Mouse (Mus musculus) CD4-positive naive resting alpha-beta T cell, adult 76 days (primary cell): ENCODE data around the gene Gm13272. TPM values are rescaled to one million over a fixed set of nuclear protein-coding genes. Genes with fewer than 3 reads are reported as not detected.

Experiments
- total RNA-seq: library from RNA; stranded (reverse); gene quantifications from one replicate; pipeline ENCODE4 v1.2.4, GENCODE M21; 2023

Gm13272 gene
- total RNA-seq: not detected

DNA sequence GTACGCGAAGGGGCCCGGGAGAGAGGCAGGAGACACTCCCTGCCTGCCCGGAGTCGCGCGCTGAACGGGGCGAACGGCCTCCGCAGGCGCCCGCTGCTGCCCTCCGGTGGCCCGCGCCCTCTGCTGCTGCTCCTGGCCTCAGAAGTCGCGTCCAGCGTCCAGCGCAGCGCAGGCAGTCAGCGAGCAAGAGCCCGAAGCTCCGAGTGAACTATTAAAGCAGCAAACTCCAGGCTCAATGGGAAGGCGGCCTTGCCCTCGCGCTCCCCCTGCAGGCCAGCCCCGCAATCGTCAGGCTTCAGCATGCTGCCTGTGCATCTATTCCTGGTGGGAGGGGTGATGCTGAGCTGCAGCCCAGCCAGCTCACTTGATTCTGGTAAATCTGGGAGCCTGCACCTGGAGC lies at the start of gene Gm13272:
Gene Gm13272 (plus strand): TSS at position 301 of the 400 bp plus-strand sequence.

DNA sequence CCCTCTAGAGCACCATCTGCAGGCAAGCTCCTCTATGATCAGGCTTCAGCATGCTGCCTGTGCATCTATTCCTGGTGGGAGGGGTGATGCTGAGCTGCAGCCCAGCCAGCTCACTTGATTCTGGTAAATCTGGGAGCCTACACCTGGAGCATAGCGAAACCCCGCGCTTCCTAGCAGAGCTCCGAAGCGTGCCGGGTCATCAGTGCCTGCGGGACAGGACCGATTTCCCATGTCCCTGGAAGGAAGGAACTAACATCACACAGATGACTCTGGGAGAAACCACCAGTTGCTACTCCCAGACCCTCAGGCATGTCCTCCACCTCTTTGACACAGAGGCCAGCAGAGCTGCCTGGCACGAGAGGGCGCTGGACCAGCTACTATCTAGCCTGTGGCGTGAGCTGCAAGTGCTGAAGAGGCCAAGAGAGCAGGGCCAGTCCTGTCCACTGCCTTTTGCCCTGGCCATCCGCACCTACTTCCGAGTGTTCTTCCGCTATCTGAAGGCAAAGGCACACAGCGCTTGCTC lies 24.8 kb upstream of the Gm13272 start, which contains the start of gene Gm13271:
Gene Gm13271 (plus strand): TSS at position 51 of the 523 bp plus-strand sequence.

GRCm38 (mm10) chr4:88759610-88760268 lies 19.9 kb upstream of the Gm13272 start, which contains the start of gene Gm13283:
Gene Gm13283 (plus strand): TSS chr4:88760119.

GRCm38 (mm10) chr4:88773534-88773933 lies 6.1 kb upstream of the Gm13272 start, which contains the start of gene Gm13290:
Gene Gm13290 (plus strand): TSS chr4:88773834.

DNA sequence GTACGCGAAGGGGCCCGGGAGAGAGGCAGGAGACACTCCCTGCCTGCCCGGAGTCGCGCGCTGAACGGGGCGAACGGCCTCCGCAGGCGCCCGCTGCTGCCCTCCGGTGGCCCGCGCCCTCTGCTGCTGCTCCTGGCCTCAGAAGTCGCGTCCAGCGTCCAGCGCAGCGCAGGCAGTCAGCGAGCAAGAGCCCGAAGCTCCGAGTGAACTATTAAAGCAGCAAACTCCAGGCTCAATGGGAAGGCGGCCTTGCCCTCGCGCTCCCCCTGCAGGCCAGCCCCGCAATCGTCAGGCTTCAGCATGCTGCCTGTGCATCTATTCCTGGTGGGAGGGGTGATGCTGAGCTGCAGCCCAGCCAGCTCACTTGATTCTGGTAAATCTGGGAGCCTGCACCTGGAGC lies 3.0 kb upstream of the Gm13272 start, which contains the start of gene Gm13289:
Gene Gm13289 (plus strand): TSS at position 301 of the 400 bp plus-strand sequence.

DNA sequence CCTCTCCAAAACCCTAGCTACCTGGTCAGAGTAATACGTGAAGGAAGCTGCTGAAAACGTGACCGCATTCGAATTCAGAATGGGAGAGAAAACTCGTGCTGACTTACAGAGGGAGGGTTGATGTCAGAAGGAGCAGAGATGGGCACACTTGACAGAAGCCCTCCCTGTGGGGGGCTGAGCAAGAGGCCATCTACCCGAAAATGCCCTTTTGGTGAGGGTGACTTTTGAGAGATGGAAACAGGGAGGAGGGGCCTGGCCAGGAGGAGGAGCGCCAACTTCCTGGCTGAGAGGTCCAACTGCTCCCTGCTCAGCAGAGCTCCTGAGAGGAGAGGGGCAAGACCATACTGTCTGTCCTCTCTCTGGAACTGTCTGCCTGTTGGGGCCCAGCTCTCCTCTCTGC lies 2.2 kb downstream of the Gm13272 start, which contains the start of gene Ifnz:
Gene Ifnz (plus strand): TSS at position 301 of the 400 bp plus-strand sequence.

DNA sequence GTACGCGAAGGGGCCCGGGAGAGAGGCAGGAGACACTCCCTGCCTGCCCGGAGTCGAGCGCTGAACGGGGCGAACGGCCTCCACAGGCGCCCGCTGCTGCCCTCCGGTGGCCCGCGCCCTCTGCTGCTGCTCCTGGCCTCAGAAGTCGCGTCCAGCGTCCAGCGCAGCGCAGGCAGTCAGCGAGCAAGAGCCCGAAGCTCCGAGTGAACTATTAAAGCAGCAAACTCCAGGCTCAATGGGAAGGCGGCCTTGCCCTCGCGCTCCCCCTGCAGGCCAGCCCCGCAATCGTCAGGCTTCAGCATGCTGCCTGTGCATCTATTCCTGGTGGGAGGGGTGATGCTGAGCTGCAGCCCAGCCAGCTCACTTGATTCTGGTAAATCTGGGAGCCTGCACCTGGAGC lies 5.8 kb downstream of the Gm13272 start, which contains the start of gene Gm13276:
Gene Gm13276 (plus strand): TSS at position 301 of the 400 bp plus-strand sequence.

GRCm38 (mm10) chr4:88788402-88788801 lies 8.8 kb downstream of the Gm13272 start, which contains the start of gene Gm13277:
Gene Gm13277 (plus strand): TSS chr4:88788632.

DNA sequence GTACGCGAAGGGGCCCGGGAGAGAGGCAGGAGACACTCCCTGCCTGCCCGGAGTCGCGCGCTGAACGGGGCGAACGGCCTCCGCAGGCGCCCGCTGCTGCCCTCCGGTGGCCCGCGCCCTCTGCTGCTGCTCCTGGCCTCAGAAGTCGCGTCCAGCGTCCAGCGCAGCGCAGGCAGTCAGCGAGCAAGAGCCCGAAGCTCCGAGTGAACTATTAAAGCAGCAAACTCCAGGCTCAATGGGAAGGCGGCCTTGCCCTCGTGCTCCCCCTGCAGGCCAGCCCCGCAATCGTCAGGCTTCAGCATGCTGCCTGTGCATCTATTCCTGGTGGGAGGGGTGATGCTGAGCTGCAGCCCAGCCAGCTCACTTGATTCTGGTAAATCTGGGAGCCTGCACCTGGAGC lies 11.6 kb downstream of the Gm13272 start, which contains the start of gene Gm13278:
Gene Gm13278 (plus strand): TSS at position 301 of the 400 bp plus-strand sequence.

GRCm38 (mm10) chr4:88793936-88794675 lies 14.5 kb downstream of the Gm13272 start, which contains the start of gene Gm13275:
Gene Gm13275 (plus strand): TSS chr4:88794487.

DNA sequence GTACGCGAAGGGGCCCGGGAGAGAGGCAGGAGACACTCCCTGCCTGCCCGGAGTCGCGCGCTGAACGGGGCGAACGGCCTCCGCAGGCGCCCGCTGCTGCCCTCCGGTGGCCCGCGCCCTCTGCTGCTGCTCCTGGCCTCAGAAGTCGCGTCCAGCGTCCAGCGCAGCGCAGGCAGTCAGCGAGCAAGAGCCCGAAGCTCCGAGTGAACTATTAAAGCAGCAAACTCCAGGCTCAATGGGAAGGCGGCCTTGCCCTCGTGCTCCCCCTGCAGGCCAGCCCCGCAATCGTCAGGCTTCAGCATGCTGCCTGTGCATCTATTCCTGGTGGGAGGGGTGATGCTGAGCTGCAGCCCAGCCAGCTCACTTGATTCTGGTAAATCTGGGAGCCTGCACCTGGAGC lies 17.4 kb downstream of the Gm13272 start, which contains the start of gene Gm13279:
Gene Gm13279 (plus strand): TSS at position 301 of the 400 bp plus-strand sequence.

GRCm38 (mm10) chr4:88799365-88799764 lies 19.7 kb downstream of the Gm13272 start, which contains the start of gene Gm13285:
Gene Gm13285 (plus strand): TSS chr4:88799665.

DNA sequence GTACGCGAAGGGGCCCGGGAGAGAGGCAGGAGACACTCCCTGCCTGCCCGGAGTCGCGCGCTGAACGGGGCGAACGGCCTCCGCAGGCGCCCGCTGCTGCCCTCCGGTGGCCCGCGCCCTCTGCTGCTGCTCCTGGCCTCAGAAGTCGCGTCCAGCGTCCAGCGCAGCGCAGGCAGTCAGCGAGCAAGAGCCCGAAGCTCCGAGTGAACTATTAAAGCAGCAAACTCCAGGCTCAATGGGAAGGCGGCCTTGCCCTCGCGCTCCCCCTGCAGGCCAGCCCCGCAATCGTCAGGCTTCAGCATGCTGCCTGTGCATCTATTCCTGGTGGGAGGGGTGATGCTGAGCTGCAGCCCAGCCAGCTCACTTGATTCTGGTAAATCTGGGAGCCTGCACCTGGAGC lies 23.3 kb downstream of the Gm13272 start, which contains the start of gene Gm13287:
Gene Gm13287 (plus strand): TSS at position 301 of the 400 bp plus-strand sequence.

DNA sequence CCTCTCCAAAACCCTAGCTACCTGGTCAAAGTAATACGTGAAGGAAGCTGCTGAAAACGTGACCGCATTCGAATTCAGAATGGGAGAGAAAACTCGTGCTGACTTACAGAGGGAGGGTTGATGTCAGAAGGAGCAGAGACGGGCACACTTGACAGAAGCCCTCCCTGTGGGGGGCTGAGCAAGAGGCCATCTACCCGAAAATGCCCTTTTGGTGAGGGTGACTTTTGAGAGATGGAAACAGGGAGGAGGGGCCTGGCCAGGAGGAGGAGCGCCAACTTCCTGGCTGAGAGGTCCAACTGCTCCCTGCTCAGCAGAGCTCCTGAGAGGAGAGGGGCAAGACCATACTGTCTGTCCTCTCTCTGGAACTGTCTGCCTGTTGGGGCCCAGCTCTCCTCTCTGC lies 25.6 kb downstream of the Gm13272 start, which contains the start of gene Gm13288:
Gene Gm13288 (plus strand): TSS at position 301 of the 400 bp plus-strand sequence.

GRCm38 (mm10) chr4:88815928-88816327 lies 36.3 kb downstream of the Gm13272 start, which contains the start of gene Ifna7:
Gene Ifna7 (plus strand): TSS chr4:88816228.

GRCm38 (mm10) chr4:88819659-88820058 lies 40.0 kb downstream of the Gm13272 start, which contains the start of gene Ifna11:
Gene Ifna11 (plus strand): TSS chr4:88819959.

DNA sequence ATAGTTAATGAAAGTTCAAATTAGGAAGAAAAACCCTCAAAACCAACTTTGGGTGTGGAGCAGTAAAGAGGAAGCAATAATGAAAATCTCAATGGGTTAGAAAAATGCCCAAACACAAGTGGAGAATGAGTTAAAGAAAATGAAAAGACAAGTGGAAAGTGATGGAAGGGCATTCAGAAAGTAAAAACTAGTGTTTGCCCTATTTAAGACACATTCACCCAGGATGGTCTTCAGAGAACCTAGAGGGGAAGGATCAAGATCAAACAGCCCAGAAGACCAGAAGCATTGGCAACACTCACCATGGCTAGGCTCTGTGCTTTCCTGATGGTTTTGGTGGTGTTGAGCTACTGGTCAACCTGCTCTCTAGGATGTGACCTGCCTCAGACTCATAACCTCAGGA lies 47.5 kb downstream of the Gm13272 start, which contains the start of gene Ifna6:
Gene Ifna6 (plus strand): TSS at position 301 of the 400 bp plus-strand sequence.

Other genes starting within 250 kb of the Gm13272 start
- not detected for gene Ifna15, start 221.6 kb upstream of the Gm13272 start, total RNA-seq
- gene Ifna14, start 208.1 kb upstream of the Gm13272 start, total RNA-seq: not detected
- gene Ifna9, start 187.5 kb upstream of the Gm13272 start, total RNA-seq: not detected
- not detected for gene Ifna12, start 176.5 kb upstream of the Gm13272 start, total RNA-seq
- not detected for gene C87499, start 145.4 kb upstream of the Gm13272 start, total RNA-seq
- not detected for gene Ifna13, start 135.4 kb upstream of the Gm13272 start, total RNA-seq
- gene Ifna16, start 102.9 kb upstream of the Gm13272 start, total RNA-seq: not detected
- gene Ifna2, start 95.9 kb upstream of the Gm13272 start, total RNA-seq: not detected
- not detected for gene Ifnab, start 88.5 kb upstream of the Gm13272 start, total RNA-seq
- 2.1 TPM for gene Gm26566, start 58.0 kb upstream of the Gm13272 start, total RNA-seq
- gene Klhl9, start 57.4 kb upstream of the Gm13272 start, total RNA-seq: 46.0 TPM
- gene Gm13271, start 25.0 kb upstream of the Gm13272 start, total RNA-seq: not detected
- gene Gm13283, start 19.7 kb upstream of the Gm13272 start, total RNA-seq: not detected
- gene Gm13290, start 6.0 kb upstream of the Gm13272 start, total RNA-seq: not detected
- not detected for gene Gm13289, start 2.9 kb upstream of the Gm13272 start, total RNA-seq
- gene Ifnz, start 2.3 kb downstream of the Gm13272 start, total RNA-seq: not detected
- not detected for gene Gm13276, start 5.9 kb downstream of the Gm13272 start, total RNA-seq
- gene Gm13277, start 8.8 kb downstream of the Gm13272 start, total RNA-seq: not detected
- gene Gm13278, start 11.7 kb downstream of the Gm13272 start, total RNA-seq: not detected
- not detected for gene Gm13275, start 14.6 kb downstream of the Gm13272 start, total RNA-seq
- not detected for gene Gm13279, start 17.5 kb downstream of the Gm13272 start, total RNA-seq
- gene Gm13285, start 19.8 kb downstream of the Gm13272 start, total RNA-seq: not detected
- not detected for gene Gm13287, start 23.4 kb downstream of the Gm13272 start, total RNA-seq
- not detected for gene Gm13288, start 25.7 kb downstream of the Gm13272 start, total RNA-seq
- gene Ifna7, start 36.4 kb downstream of the Gm13272 start, total RNA-seq: not detected
- gene Ifna11, start 40.1 kb downstream of the Gm13272 start, total RNA-seq: not detected
- gene Ifna6, start 47.6 kb downstream of the Gm13272 start, total RNA-seq: not detected
- not detected for gene Ifna5, start 55.7 kb downstream of the Gm13272 start, total RNA-seq
- not detected for gene Ifna4, start 62.0 kb downstream of the Gm13272 start, total RNA-seq
- not detected for gene Ifna1, start 70.2 kb downstream of the Gm13272 start, total RNA-seq
- not detected for gene Ifne, start 100.4 kb downstream of the Gm13272 start, total RNA-seq